Mouse (Mus musculus): ENCODE measurements at regions not wholly inside any gene's neighbourhood (a gene's known extent, or its start where the extent isn't known, plus 50 kb on each side); places are given as distances from the start of the nearest gene placed in this dataset.

GRCm38 (mm10) chr12:99614420-99614819 is 51.0 kb upstream of the Foxn3 start:
- ATAC-seq (replicated peaks; ENCODE audit: low FRiP score, low TSS enrichment, poor library complexity, severe bottlenecking): no peak

Data from megakaryocyte-erythroid progenitor cell, adult 5-6 weeks (primary cell).